Mouse (Mus musculus) embryo, embryonic 9.5 days (tissue): ENCODE data around the gene Mpv17.

Source experiments
- DNase-seq: peaks from one replicate; pipeline ENCODE4 v3.0.0-alpha.2; 2017; ENCODE audit errors: extremely low spot score

The Mpv17 gene

DNA sequence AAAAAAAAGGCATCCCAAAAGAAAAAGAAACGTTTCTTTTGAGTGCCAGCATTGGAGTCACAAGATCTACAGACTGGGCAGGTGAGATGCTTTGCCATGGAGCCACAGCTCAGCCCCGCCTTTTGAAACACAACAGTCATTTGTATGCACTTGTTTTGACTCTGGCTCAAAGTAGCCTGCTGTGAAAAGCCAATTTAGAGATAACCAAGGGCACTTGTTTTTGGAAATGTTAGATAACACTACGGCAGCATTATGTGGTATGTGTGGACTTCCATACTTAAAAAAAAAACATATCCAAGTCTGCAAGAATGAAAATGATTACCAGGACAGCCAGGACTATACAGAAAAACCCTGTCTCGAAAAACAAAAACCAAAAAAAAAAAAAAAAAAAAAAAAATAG, 29.6 kb upstream of the Mpv17 start:
- no peak for DNase-seq

- no peak for DNase-seq
Observed at GRCm38 (mm10) chr5:31181183-31181770, 27.2 kb upstream of the Mpv17 start.

- peak; percentile 92 for DNase-seq
Observed at GRCm38 (mm10) chr5:31179766-31180630, 25.9 kb upstream of the Mpv17 start, which contains the start of the genes Gm29609 and Gtf3c2. Gene Gm29609 (minus strand): TSS chr5:31179911. Gene Gtf3c2 (minus strand): TSS chr5:31180144.

DNA sequence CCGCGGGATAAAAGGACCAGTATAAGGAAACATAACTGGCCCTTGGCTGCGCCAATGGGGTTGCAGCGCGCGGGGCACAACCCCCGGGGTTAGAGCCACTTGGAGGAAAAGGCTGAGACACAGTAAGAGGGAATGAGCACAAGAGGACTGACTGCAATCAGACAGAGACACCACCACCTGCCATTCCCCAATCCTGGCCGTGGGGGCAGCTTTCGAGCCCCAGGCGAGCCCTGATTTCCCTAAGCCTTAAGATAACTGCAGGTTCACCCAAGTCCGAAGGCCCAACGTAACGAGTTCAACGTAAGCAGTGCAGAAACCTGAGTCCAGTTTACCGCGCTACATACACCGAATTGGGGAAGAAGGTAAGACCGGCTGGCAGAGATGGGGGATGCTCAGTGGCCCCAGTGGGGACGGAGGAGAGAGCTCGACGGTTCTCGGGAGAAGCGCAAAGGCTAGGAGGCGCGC, 25.3 kb upstream of the Mpv17 start:
- peak; percentile 43 for DNase-seq

DNA sequence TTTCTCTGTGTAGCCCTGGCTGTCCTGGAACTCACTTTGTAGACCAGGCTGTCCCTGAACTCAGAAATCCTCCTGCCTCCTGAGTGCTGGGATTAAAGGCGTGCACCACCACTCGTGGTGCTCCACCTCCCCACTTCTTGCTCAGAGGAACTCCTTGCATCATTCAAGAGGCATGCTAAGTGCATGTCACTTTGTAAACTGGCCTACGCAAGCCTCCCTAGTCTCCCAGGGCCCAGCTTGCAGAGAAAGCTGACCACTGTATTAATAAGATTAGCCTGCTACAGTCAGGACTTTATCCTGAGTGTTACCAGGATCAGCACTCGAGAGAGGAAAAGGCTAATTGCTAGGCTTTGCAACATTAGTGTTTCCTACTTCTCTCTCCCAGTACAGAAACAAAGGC, 14.6 kb upstream of the Mpv17 start:
- no peak for DNase-seq

DNA sequence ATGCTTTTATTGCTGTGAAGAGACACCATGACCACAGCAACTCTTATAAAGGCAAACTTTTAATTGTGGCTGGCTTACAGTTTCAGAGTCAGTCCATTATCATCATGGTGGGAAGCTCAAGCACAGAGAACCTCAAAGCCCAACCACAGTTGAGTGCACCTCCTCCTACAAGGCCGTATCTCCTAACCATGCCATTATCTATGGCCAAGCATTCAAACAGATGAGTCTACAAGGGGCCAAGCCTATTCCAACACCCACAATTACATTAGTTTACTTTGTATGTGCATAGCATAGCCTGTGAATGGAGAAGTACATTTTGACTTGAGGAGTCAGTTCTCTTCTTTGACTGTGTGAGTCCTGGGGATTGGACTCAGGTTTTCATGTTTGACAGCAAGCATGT, 10.8 kb upstream of the Mpv17 start:
- DNase-seq, result no peak

GRCm38 (mm10) chr5:31162462-31162861, 8.4 kb upstream of the Mpv17 start:
- DNase-seq, result no peak

GRCm38 (mm10) chr5:31153516-31154151, 417 bp downstream of the Mpv17 start:
- DNase-seq, result no peak

GRCm38 (mm10) chr5:31151746-31152145, 2.3 kb downstream of the Mpv17 start:
- no peak for DNase-seq

DNA sequence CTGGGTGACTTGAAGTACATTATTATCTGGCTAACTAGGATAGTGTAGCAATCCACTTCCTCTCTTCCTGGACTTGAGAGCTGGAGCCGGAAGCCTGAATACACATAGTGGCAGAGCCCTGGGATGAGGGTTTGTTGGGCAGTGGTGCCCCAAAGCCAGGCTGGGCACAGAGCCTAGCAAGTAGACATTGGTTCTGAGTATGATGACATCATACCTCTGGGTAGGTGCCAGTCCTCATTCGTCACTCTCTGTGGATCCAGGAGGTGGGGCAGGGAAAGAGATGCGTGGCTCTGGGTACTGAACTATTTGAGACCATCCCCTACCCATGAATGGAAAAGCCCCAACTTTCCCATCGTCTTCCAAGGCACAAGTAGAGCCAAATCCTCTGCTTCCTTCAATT, 4.3 kb downstream of the Mpv17 start:
- DNase-seq, result no peak

GRCm38 (mm10) chr5:31138968-31139425, 15.1 kb downstream of the Mpv17 start:
- DNase-seq, result peak; percentile 24

DNA sequence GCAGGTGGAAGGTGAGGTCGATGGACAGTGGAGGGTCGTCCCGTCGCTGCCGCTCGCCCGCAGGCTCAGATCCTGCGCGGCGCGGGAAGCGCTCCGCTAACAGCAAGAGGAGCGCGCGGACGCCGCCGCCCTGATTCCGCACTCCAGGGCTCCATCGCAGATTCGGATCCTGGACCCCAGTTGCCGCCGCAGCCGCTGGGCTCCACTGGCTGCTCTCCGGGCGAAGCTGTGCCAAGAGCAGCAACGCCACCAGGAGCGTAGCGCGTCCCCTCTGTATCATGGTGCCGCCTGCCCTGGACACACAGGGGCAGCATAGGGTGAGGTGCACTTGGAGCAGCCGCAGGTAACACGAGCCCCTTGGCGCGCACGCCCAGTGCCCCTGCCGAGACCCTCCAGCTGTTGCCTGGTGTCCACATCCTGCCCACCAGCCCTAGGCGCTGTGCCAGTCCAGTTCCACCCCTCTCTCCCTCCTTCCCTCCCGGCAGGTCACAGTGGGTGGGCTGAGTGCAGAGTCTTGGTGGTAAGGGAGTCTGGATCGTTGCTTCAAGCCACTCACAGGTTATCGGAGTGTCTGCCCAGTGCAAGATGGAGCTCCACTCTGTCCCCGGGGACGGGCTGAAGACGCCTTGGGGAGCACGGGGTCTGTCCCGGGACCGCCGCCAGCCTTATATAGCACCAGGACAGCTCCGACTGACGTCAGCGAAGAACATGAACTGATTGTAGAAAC, 15.6 kb downstream of the Mpv17 start, which contains the start of gene Ucn:
Gene Ucn, minus strand, starts transcription at position 589 of the 727 bp plus-strand sequence.
- peak; percentile 19 for DNase-seq

DNA sequence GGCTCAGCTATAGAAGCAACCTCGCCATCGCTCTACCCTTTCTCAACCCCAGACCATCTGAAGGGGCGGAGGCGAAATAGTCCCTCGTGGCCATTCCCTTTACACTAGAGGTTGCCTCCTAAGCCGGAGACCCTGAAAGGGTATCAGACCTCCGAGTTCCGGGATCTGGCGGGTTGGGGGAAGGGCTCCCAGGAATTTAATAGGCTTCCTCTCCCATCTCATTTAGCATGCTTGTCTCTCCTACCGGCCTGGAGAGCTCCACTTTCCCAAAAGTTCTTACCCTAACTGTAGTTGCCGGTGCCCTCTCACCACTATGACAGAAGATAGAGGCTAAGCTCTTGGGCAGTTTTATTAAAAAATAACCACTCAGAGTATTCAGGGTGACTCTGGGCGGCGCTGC, 16.4 kb downstream of the Mpv17 start:
- DNase-seq, result no peak

GRCm38 (mm10) chr5:31136730-31137424, 17.2 kb downstream of the Mpv17 start:
- DNase-seq, result peak; percentile 24

DNA sequence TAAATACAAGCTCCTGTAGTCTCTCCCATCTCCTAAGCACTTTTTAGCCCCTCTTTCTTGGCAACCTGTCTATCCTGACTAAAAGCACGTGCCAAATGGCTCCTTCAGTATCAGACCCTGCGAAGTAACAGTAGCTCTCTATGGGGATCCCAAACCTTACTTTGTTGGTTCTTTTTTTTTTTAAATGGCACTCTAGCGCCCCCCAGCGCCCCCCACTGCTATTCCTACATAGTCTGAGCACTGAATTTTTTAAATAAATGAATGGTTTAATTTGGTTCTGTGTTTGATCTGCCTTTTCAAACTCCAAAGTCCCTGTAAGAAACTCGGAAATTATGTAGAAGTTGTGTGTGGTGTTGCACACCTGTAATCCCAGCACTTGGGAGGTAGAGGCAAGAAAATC, 28.0 kb downstream of the Mpv17 start:
- no peak for DNase-seq

- DNase-seq, result no peak
Observed at GRCm38 (mm10) chr5:31123481-31123880, 30.6 kb downstream of the Mpv17 start.

DNA sequence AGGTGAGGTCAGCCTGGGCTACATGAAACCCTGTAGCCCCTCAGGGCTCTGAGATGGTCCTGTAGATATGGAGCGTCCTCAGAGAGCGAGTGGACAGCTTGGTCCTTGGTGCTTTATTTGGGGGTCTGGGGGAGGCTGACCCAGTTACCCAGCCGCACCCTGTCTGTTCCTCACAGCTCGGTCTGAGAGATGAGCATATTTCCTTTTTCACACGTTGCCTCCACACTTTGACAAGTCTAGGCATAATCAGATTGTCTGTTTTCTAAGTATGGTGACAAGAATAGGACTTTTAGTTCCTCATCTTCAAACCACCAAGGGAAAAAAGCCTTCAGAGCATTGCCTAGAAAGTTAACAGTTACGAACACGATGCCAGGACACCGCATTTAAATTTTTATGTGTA, 32.9 kb downstream of the Mpv17 start:
- no peak for DNase-seq

- no peak for DNase-seq
Observed at GRCm38 (mm10) chr5:31116912-31117311, 37.1 kb downstream of the Mpv17 start.

DNA sequence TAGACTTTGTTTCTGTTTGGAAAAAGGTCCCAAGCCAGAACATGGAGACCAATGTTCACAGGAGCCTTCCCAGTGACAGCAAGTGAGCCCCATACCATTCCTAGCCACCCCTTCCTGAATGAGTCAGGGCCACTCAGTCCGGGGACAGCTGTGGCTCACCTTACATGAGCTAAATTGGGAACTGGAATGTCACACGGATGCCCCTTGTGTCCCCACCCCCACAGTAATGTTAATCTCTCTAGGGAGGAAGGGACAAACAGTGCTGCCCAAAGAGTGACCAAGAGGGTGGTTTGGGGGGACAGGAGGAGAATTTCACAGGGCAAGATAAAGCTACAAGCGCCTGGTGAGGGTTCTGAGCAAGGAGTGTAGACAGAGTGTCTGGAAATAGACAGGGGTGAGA, 37.7 kb downstream of the Mpv17 start, which contains the start of gene Trim54:
Gene Trim54, plus strand, starts transcription at position 359 of the 400 bp plus-strand sequence.
- no peak for DNase-seq

DNA sequence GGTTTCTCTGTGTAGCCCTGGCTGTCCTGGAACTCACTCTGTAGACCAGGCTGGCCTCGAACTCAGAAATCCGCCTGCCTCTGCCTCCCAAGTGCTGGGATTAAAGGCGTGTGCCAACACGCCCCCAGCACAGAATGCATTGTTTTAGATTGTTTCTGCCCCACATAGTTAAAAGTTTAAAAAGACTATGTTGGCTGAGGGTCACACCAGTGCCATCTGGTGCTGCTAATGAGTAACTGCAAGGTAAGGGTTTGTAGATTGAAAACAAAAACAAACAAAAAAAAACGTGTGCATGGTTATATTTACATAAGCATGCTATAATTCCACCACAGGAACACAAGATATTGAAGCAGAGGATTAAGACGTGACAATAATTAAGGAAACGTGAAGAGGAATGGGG, 43.3 kb downstream of the Mpv17 start:
- no peak for DNase-seq

- no peak for DNase-seq
Observed at GRCm38 (mm10) chr5:31108000-31108490, 46.0 kb downstream of the Mpv17 start, which contains the start of gene Slc30a3. Gene Slc30a3 (minus strand): TSS chr5:31108237.
